Mouse (Mus musculus) liver, embryonic 14.5 days (tissue): Measurements from ENCODE around the gene Pik3c2g.

Experiments
- CTCF ChIP-seq: IDR thresholded peaks from 2 replicates; pipeline ENCODE4 v1.5.1; 2016; ENCODE audit warnings: antibody characterized with exemption, low read depth, control low read depth
- EP300 ChIP-seq: IDR thresholded peaks from 2 replicates; pipeline ENCODE4 v1.6.1; 2016; ENCODE audit warnings: antibody characterized with exemption, low read depth

GRCm38 (mm10) chr6:139989597-139989996, 402.6 kb downstream of the Pik3c2g start:
- TF ChIP-seq CTCF (no peak), EP300 (no peak)
